Mouse (Mus musculus) liver, adult 2 months (tissue): ENCODE results near the gene Atp11b.

Source experiments
- CTCF ChIP-seq: fragments of 200-500 bp; IDR thresholded peaks from 2 replicates; pipeline ENCODE4 v1.5.1; 2011; ENCODE audit warnings: low read depth, low read length, control low read depth
- POLR2A ChIP-seq: fragments of 200-500 bp; IDR thresholded peaks from 2 replicates; pipeline ENCODE4 v1.6.1; 2011; ENCODE audit warnings: low read length, control low read depth; ENCODE audit not compliant: insufficient read depth; ENCODE audit errors: extremely low read depth

DNA sequence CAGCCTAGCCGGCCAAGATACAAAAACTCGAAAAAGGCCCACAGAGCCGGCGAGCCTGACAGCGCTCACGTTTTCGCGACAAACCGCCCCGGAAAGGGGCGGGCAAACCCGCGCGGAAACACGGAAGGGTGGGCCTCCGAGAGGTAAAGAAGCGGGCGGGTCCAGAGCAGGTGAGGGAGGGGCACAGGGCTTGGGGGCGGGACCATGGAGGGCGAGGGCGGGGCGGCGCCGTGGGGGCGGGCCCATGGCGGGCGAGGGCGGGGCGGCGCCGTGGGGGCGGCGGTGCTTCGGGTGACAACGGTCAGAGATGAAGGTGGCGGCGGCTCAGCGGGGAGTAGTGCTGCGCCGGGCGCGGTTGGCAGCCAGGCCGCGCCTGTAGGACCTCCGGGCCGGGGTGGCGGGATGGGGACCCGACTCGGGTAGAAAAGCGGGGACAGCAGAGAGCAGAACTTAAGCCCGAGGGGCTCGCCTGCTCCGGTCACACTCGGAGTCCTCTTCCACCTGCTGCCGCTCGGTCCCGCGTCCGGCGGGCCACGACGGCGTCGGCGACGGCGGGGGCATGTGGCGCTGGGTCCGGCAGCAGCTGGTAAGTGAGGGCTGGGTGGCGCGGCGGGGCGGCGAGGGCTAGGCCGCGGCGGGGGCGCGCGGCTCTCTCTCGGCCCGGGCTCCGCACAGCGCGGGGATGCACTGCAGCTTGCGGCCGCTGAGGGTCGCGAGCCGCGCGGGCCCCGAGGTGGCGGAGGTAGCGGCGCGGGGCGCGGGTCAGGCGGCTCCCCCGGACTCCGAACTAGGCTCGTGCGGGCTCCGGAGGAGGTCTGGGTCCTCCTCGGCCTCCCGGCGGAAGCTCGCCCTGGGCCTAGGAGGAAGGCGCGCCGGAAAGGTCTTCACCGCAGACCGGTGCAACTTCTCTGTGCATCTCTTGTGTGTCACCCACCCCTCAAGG is at the start of gene Atp11b:
- peak; percentile 92 for TF ChIP-seq POLR2A
- no peak for TF ChIP-seq CTCF
